Mouse (Mus musculus) neural tube, embryonic 14.5 days (tissue): ENCODE data around the gene Btbd8. TPM values are rescaled to one million over a fixed set of nuclear protein-coding genes. Genes with fewer than 3 reads are reported as not detected.
A peak's percentile ranks its signal among the peaks of the same experiment; 100 is the strongest.

Source experiments
- ATAC-seq: fragments of 200-750 bp; cut with Nextera tagmentation; 2 replicates; pipeline ENCODE4 v1.8.0; 2017; ENCODE audit warnings: low read depth, mild to moderate bottlenecking, moderate TSS enrichment, moderate library complexity
- H3K27ac ChIP-seq: fragments of 300-500 bp; sonication (generic); 2 replicates; pipeline ENCODE4 v1.5.1; 2014; ENCODE audit warnings: low read depth, mild to moderate bottlenecking, control low read depth, low read length, moderate library complexity, mixed read lengths
- H3K27me3 ChIP-seq: fragments of 300-500 bp; sonication (generic); 2 replicates; pipeline ENCODE4 v1.6.1; 2014; ENCODE audit warnings: low read length; ENCODE audit not compliant: control insufficient read depth, insufficient read depth
- H3K36me3 ChIP-seq: fragments of 300-500 bp; sonication (generic); 2 replicates; pipeline ENCODE4 v1.6.1; 2014; ENCODE audit warnings: low read length, mixed read lengths; ENCODE audit not compliant: control insufficient read depth, insufficient read depth
- H3K4me1 ChIP-seq: fragments of 300-500 bp; sonication (generic); 2 replicates; pipeline ENCODE4 v1.6.1; 2014; ENCODE audit warnings: low read length; ENCODE audit not compliant: control insufficient read depth, insufficient read depth
- H3K4me2 ChIP-seq: fragments of 300-500 bp; sonication (generic); 2 replicates; pipeline ENCODE4 v1.6.1; 2014; ENCODE audit warnings: mild to moderate bottlenecking, low read depth, low read length, control low read depth
- H3K4me3 ChIP-seq: fragments of 300-500 bp; sonication (generic); 2 replicates; pipeline ENCODE4 v1.5.1; 2014; ENCODE audit warnings: low read depth, low read length, control low read depth, mixed read lengths
- H3K9ac ChIP-seq: fragments of 300-500 bp; sonication (generic); replicated peaks from 2 replicates; pipeline ENCODE4 v1.6.1; 2014; ENCODE audit warnings: low read depth, mild to moderate bottlenecking, control low read depth, low read length, mixed read lengths
- H3K9me3 ChIP-seq: fragments of 300-500 bp; sonication (generic); 2 replicates; pipeline ENCODE4 v1.6.1; 2016; ENCODE audit warnings: low read length; ENCODE audit not compliant: control insufficient read depth
- WGBS: fragments of 180-500 bp; shearing (Covaris S2); extraction: QIAGEN DNeasy Blood & Tissue Kit; methylation state at CpG from one replicate; pipeline ENCODE4 v1.1.7; 2014; 5-methylcytosine and 5-hydroxymethylcytosine counted together
- polyA plus RNA-seq: library from polyadenylated mRNA; unstranded; fragments of >200 nt; fragmentation: Nextera tagmentation; extraction: Ambion mirVana; gene quantifications from 2 replicates; pipeline ENCODE4 v1.2.1, GENCODE M21; 2014

Gene Btbd8
- polyA plus RNA-seq, 1 experiment from 2014 or later = 21.2 TPM

GRCm38 (mm10) chr5:107411326-107411725, 26.5 kb upstream of the Btbd8 start:
- H3K27me3 ChIP-seq = no peaks in the 10 kb centered on the region
- no peaks in the 10 kb centered on the region for H3K4me1 ChIP-seq
- no peaks in the 10 kb centered on the region for H3K9me3 ChIP-seq
- H3K9ac ChIP-seq = no peak overlapping the region
- no peak overlapping the region for H3K27ac ChIP-seq
- no peak for ATAC-seq
- H3K4me2 ChIP-seq = no peak overlapping the region
- no peaks in the 10 kb centered on the region for H3K36me3 ChIP-seq
- H3K4me3 ChIP-seq = no peak overlapping the region
- WGBS = 78% methylated on average over 4 of the region's 4 CpGs

GRCm38 (mm10) chr5:107412285-107412684, 25.5 kb upstream of the Btbd8 start:
- 86% methylated on average over 2 of the region's 2 CpGs for WGBS
- no peak overlapping the region for H3K9ac ChIP-seq
- ATAC-seq = no peak

GRCm38 (mm10) chr5:107415098-107415497, 22.7 kb upstream of the Btbd8 start:
- Histone ChIP-seq H3K27me3 (no peaks in the 10 kb centered on the region), H3K27ac (no peak overlapping the region), H3K4me3 (no peak overlapping the region), H3K9me3 (no peaks in the 10 kb centered on the region), H3K4me1 (no peaks in the 10 kb centered on the region), H3K36me3 (no peaks in the 10 kb centered on the region), H3K9ac (no peak overlapping the region), H3K4me2 (no peak overlapping the region)
- no peak for ATAC-seq
- WGBS = 90% methylated on average over 2 of the region's 2 CpGs

More at GRCm38 (mm10) chr5:107412285-107412684, 25.5 kb upstream of the Btbd8 start:
- Histone ChIP-seq H3K4me1 (no peaks in the 10 kb centered on the region), H3K4me2 (no peak overlapping the region), H3K27ac (no peak overlapping the region), H3K27me3 (no peaks in the 10 kb centered on the region), H3K4me3 (no peak overlapping the region), H3K36me3 (no peaks in the 10 kb centered on the region), H3K9me3 (no peaks in the 10 kb centered on the region)

- Histone ChIP-seq H3K27ac (no peak overlapping the region), H3K4me3 (no peak overlapping the region), H3K9ac (no peak overlapping the region), H3K4me1 (no peaks in the 10 kb centered on the region), H3K4me2 (no peak overlapping the region), H3K9me3 (no peaks in the 10 kb centered on the region), H3K36me3 (no peaks in the 10 kb centered on the region), H3K27me3 (no peaks in the 10 kb centered on the region)
- no peak for ATAC-seq
- 51% methylated on average over 1 of the region's 1 CpGs for WGBS
Observed at GRCm38 (mm10) chr5:107421676-107422075, 16.1 kb upstream of the Btbd8 start.

GRCm38 (mm10) chr5:107431249-107431648, 6.5 kb upstream of the Btbd8 start, which contains the start of gene Lpcat2b:
Gene Lpcat2b (plus strand): TSS chr5:107431549.
- H3K4me1 ChIP-seq = no peaks in the 10 kb centered on the region
- H3K9me3 ChIP-seq = no peaks in the 10 kb centered on the region
- H3K4me3 ChIP-seq = no peak within 1 kb of the TSS
- no peaks in the 10 kb centered on the region for H3K27me3 ChIP-seq
- H3K4me2 ChIP-seq = no peak within 1 kb of the TSS
- no peak within 1 kb of the TSS for H3K9ac ChIP-seq
- no peaks in the 10 kb centered on the region for H3K36me3 ChIP-seq
- 86% methylated on average over 3 of the region's 3 CpGs for WGBS
- ATAC-seq = no peak
- no peak within 1 kb of the TSS for H3K27ac ChIP-seq

- no peak overlapping the region for H3K27ac ChIP-seq
- no peaks in the 10 kb centered on the region for H3K27me3 ChIP-seq
- no peaks in the 10 kb centered on the region for H3K9me3 ChIP-seq
- no peaks in the 10 kb centered on the region for H3K36me3 ChIP-seq
- no peak overlapping the region for H3K4me3 ChIP-seq
- H3K9ac ChIP-seq = no peak overlapping the region
- H3K4me2 ChIP-seq = no peak overlapping the region
- ATAC-seq = no peak
- H3K4me1 ChIP-seq = peaks cover 4% of the 10 kb centered on the region; the same call in 1 of the 2 replicates
- 86% methylated on average over 5 of the region's 5 CpGs for WGBS
Observed at GRCm38 (mm10) chr5:107434001-107434400, 3.8 kb upstream of the Btbd8 start.

GRCm38 (mm10) chr5:107436185-107436584, 1.6 kb upstream of the Btbd8 start:
- Histone ChIP-seq H3K27ac (no peak overlapping the region), H3K9ac (no peak overlapping the region), H3K4me3 (no peak overlapping the region), H3K36me3 (no peaks in the 10 kb centered on the region), H3K27me3 (no peaks in the 10 kb centered on the region), H3K9me3 (no peaks in the 10 kb centered on the region), H3K4me1 (peaks cover 4% of the 10 kb centered on the region; the same call in 1 of the 2 replicates), H3K4me2 (no peak overlapping the region)
- no peak for ATAC-seq
- WGBS = 90% methylated on average over 6 of the region's 6 CpGs

- no peak overlapping the region for H3K27ac ChIP-seq
- no peak overlapping the region for H3K9ac ChIP-seq
- WGBS = 87% methylated on average over 6 of the region's 6 CpGs
- H3K4me3 ChIP-seq = no peak overlapping the region
- H3K9me3 ChIP-seq = no peaks in the 10 kb centered on the region
- H3K4me2 ChIP-seq = no peak overlapping the region
- H3K36me3 ChIP-seq = no peaks in the 10 kb centered on the region
- H3K4me1 ChIP-seq = peaks cover 4% of the 10 kb centered on the region; the same call in 1 of the 2 replicates
- H3K27me3 ChIP-seq = no peaks in the 10 kb centered on the region
- no peak for ATAC-seq
Observed at GRCm38 (mm10) chr5:107436587-107437209, 1.1 kb upstream of the Btbd8 start.

- 26% methylated on average over 7 of the region's 7 CpGs for whole genome bisulfite sequencing
- ATAC-seq = peak; percentile 15; the same call in 1 of the 2 replicates
- Histone ChIP-seq H3K9ac (peak overlapping the region; percentile 91), H3K4me2 (peak overlapping the region; percentile 62), H3K9me3 (no peaks in the 10 kb centered on the region), H3K27ac (peak overlapping the region; percentile 81; the same call in 1 of the 2 replicates), H3K4me1 (peaks cover 4% of the 10 kb centered on the region; the same call in 1 of the 2 replicates), H3K27me3 (no peaks in the 10 kb centered on the region), H3K36me3 (no peaks in the 10 kb centered on the region), H3K4me3 (peak overlapping the region; percentile 81)
Observed at GRCm38 (mm10) chr5:107438353-107438752, 556 bp downstream of the Btbd8 start.
